ENCODE assay signal across 8 mouse cellular contexts in genomic region chr1:171360253-171360652, GRCm38 (mm10). TPM values are rescaled to one million over a fixed set of nuclear protein-coding genes. Genes with fewer than 3 reads are reported as not detected.
DNase-seq lines count a peak whose midpoint lies in the region; ATAC-seq lines count a peak whose summit lies in the region.

No protein-coding gene starts in this region.

- H3K9ac ChIP-seq in heart, embryonic 16.5 days (ENCODE audit: low read length) = peak overlapping the region; percentile 61
- H3K9ac ChIP-seq in hindbrain, embryonic 12.5 days = peak overlapping the region; percentile 65
- peak overlapping the region; percentile 74 for H3K9ac ChIP-seq in stomach, embryonic 16.5 days (ENCODE audit: low read length)

- no peak overlapping the region for H3K27ac ChIP-seq in heart, embryonic 16.5 days (ENCODE audit: low read length)
- H3K27ac ChIP-seq in hindbrain, embryonic 12.5 days = peak overlapping the region; percentile 66
- H3K27ac ChIP-seq in stomach, embryonic 16.5 days (ENCODE audit: low read length) = no peak overlapping the region

- no peak for DNase-seq in heart, postnatal 25 days (ENCODE audit: low spot score)
- DNase-seq in urinary bladder, postnatal 14 days (ENCODE audit: low spot score) = peak; percentile 21
- no peak for DNase-seq in urinary bladder, postnatal 36 days (ENCODE audit: low spot score in 2 of 2)
- peak; percentile 21 for DNase-seq in lung, postnatal 10 days
- no peak for DNase-seq in urinary bladder, adult 18-20 months (ENCODE audit: low spot score in 2 of 2)

- H3K4me2 ChIP-seq in heart, embryonic 16.5 days (ENCODE audit: low read depth, low read length) = peak overlapping the region; percentile 68
- peak overlapping the region; percentile 84 for H3K4me2 ChIP-seq in hindbrain, embryonic 12.5 days (replicated peaks)
- peak overlapping the region; percentile 83 for H3K4me2 ChIP-seq in stomach, embryonic 16.5 days (ENCODE audit: low read depth, low read length)

- H3K27me3 ChIP-seq in heart, embryonic 16.5 days (ENCODE audit: control insufficient read depth, insufficient read depth, low read length) = no peaks in the 10 kb centered on the region
- no peaks in the 10 kb centered on the region for H3K27me3 ChIP-seq in hindbrain, embryonic 12.5 days
- H3K27me3 ChIP-seq in stomach, embryonic 16.5 days (ENCODE audit: control insufficient read depth, insufficient read depth, low read length) = no peaks in the 10 kb centered on the region

- H3K4me1 ChIP-seq in heart, embryonic 16.5 days (ENCODE audit: control insufficient read depth, insufficient read depth, low read length) = peaks cover 2% of the 10 kb centered on the region; the same call in 1 of the 2 replicates
- peaks cover 12% of the 10 kb centered on the region; the same call in 1 of the 2 replicates for H3K4me1 ChIP-seq in hindbrain, embryonic 12.5 days
- 0 out of 2 replicates have a peak, but pooled peaks cover 12% of the 10 kb centered on the region for H3K4me1 ChIP-seq in stomach, embryonic 16.5 days (ENCODE audit: control insufficient read depth, insufficient read depth, low read length)

- H3K36me3 ChIP-seq in heart, embryonic 16.5 days (ENCODE audit: control insufficient read depth, insufficient read depth) = peaks cover 16% of the 10 kb centered on the region
- peaks cover 8% of the 10 kb centered on the region for H3K36me3 ChIP-seq in hindbrain, embryonic 12.5 days
- no peaks in the 10 kb centered on the region; the same call in 1 of the 2 replicates for H3K36me3 ChIP-seq in stomach, embryonic 16.5 days (ENCODE audit: control insufficient read depth, insufficient read depth, low read length)

- peak overlapping the region; percentile 58 for H3K4me3 ChIP-seq in heart, embryonic 16.5 days (ENCODE audit: low read length)
- H3K4me3 ChIP-seq in hindbrain, embryonic 12.5 days = peak overlapping the region; percentile 45
- H3K4me3 ChIP-seq in stomach, embryonic 16.5 days (replicated peaks; ENCODE audit: low read length) = peak overlapping the region; percentile 60

- WGBS in heart, embryonic 16.5 days = 13% methylated on average over 26 of the region's 26 CpGs
- 3% methylated on average over 26 of the region's 26 CpGs for WGBS in hindbrain, embryonic 12.5 days
- WGBS in stomach, embryonic 16.5 days = 8% methylated on average over 26 of the region's 26 CpGs

- intact Hi-C loops in heart, postnatal 25 days (cut with DNase I) = loop anchor here (2.0 kb wide), 1 partner anchor 207 kb away; no protein-coding TSS in a partner anchor

- H3K9me3 ChIP-seq in heart, embryonic 16.5 days (replicated peaks; ENCODE audit: control insufficient read depth, low read length) = no peaks in the 10 kb centered on the region
- H3K9me3 ChIP-seq in hindbrain, embryonic 12.5 days (replicated peaks) = peaks cover 3% of the 10 kb centered on the region
- H3K9me3 ChIP-seq in stomach, embryonic 16.5 days (replicated peaks; ENCODE audit: control insufficient read depth, low read length) = no peaks in the 10 kb centered on the region

- ATAC-seq in heart, embryonic 16.5 days (replicated peaks; ENCODE audit: extremely low read depth, insufficient read depth, low FRiP score) = peak; percentile 35
- ATAC-seq in hindbrain, embryonic 12.5 days (ENCODE audit: low FRiP score) = no peak; the same call in 1 of the 2 replicates
- peak; percentile 8 for ATAC-seq in stomach, embryonic 16.5 days (ENCODE audit: insufficient read depth, low FRiP score)

RNA-seq across cellular contexts. Expression of gene Klhdc9, which starts 0.3 kb away (rescaled TPM):
- 0.71 and 1.0 TPM in 2 replicates for polyA plus RNA-seq in heart, embryonic 16.5 days (2015; fragmentation: Nextera tagmentation; extraction: Ambion mirVana)
- total RNA-seq in heart, postnatal 25 days (2021) = not detected
- 2.0 and 3.6 TPM in 2 replicates for polyA plus RNA-seq in hindbrain, embryonic 12.5 days (2016; fragmentation: Nextera tagmentation; extraction: Ambion mirVana)
- polyA plus RNA-seq in stomach, embryonic 16.5 days (2015; fragmentation: Nextera tagmentation; extraction: Ambion mirVana) = 0.76 and 1.3 TPM in 2 replicates

RNA-seq across cellular contexts. Expression of gene Nectin4, which starts 9.6 kb away (rescaled TPM):
- 0.39 and 0.81 TPM in 2 replicates for polyA plus RNA-seq in heart, embryonic 16.5 days (2015; fragmentation: Nextera tagmentation; extraction: Ambion mirVana)
- total RNA-seq in heart, postnatal 25 days (2021) = under 1 TPM; 0.21 to 0.42 TPM
- 1.6 and 1.7 TPM in 2 replicates for polyA plus RNA-seq in hindbrain, embryonic 12.5 days (2016; fragmentation: Nextera tagmentation; extraction: Ambion mirVana)
- 42.8 and 62.7 TPM in 2 replicates for polyA plus RNA-seq in stomach, embryonic 16.5 days (2015; fragmentation: Nextera tagmentation; extraction: Ambion mirVana)

RNA-seq across cellular contexts. Expression of gene Pfdn2, which starts 14.8 kb away (rescaled TPM):
- polyA plus RNA-seq in heart, embryonic 16.5 days (2015; fragmentation: Nextera tagmentation; extraction: Ambion mirVana) = 76.4 and 84.5 TPM in 2 replicates
- 10 to 100 TPM; 74.3 to 84.4 TPM for total RNA-seq in heart, postnatal 25 days (2021)
- polyA plus RNA-seq in hindbrain, embryonic 12.5 days (2016; fragmentation: Nextera tagmentation; extraction: Ambion mirVana) = 134 and 149 TPM in 2 replicates
- polyA plus RNA-seq in stomach, embryonic 16.5 days (2015; fragmentation: Nextera tagmentation; extraction: Ambion mirVana) = 81.2 and 109 TPM in 2 replicates

RNA-seq across cellular contexts. Expression of gene Nit1, which starts 14.8 kb away (rescaled TPM):
- 34.4 and 38.5 TPM in 2 replicates for polyA plus RNA-seq in heart, embryonic 16.5 days (2015; fragmentation: Nextera tagmentation; extraction: Ambion mirVana)
- total RNA-seq in heart, postnatal 25 days (2021) = 10 to 100 TPM; 26.1 to 29.9 TPM
- polyA plus RNA-seq in hindbrain, embryonic 12.5 days (2016; fragmentation: Nextera tagmentation; extraction: Ambion mirVana) = 47.4 and 48.1 TPM in 2 replicates
- 49.6 and 51.3 TPM in 2 replicates for polyA plus RNA-seq in stomach, embryonic 16.5 days (2015; fragmentation: Nextera tagmentation; extraction: Ambion mirVana)

RNA-seq across cellular contexts. Expression of gene Arhgap30, which starts 28.5 kb away (rescaled TPM):
- polyA plus RNA-seq in heart, embryonic 16.5 days (2015; fragmentation: Nextera tagmentation; extraction: Ambion mirVana) = 3.5 and 7.5 TPM in 2 replicates
- 1 to 10 TPM; 2.7 TPM for total RNA-seq in heart, postnatal 25 days (2021)
- polyA plus RNA-seq in hindbrain, embryonic 12.5 days (2016; fragmentation: Nextera tagmentation; extraction: Ambion mirVana) = 0.83 and 0.98 TPM in 2 replicates
- polyA plus RNA-seq in stomach, embryonic 16.5 days (2015; fragmentation: Nextera tagmentation; extraction: Ambion mirVana) = 2.9 and 3.8 TPM in 2 replicates

Comparison
In these comparisons a context has a peak if more than half of its experiments do, and no peak if none do; other contexts are left out.
1. DNase-seq: peak in urinary bladder, postnatal 14 days (single experiment) and lung, postnatal 10 days (single experiment); none in heart, postnatal 25 days (single experiment), urinary bladder, postnatal 36 days (0 of 2) and urinary bladder, adult 18-20 months (0 of 2).
2. RNA of gene Nectin4, which starts 9.6 kb away (polyA plus RNA-seq): 42.8 to 62.7 TPM in stomach, embryonic 16.5 days; 1.6 to 1.7 TPM in hindbrain, embryonic 12.5 days and 0.39 to 0.81 TPM in heart, embryonic 16.5 days; every median in the first group is over 10 times any median in the second.
3. Peak in every context shown above with its lines, with median percentiles within 50 percentile points of each other: H3K4me2 ChIP-seq, H3K4me3 ChIP-seq and H3K9ac ChIP-seq.